Mouse (Mus musculus): ENCODE measurements around the gene Anapc2. TPM values are rescaled to one million over a fixed set of nuclear protein-coding genes. Genes with fewer than 3 reads are reported as not detected.
A peak's percentile ranks its signal among the peaks of the same experiment; 100 is the strongest.

The Anapc2 gene
- polyA plus RNA-seq, 1 experiment = 103 TPM

DNA sequence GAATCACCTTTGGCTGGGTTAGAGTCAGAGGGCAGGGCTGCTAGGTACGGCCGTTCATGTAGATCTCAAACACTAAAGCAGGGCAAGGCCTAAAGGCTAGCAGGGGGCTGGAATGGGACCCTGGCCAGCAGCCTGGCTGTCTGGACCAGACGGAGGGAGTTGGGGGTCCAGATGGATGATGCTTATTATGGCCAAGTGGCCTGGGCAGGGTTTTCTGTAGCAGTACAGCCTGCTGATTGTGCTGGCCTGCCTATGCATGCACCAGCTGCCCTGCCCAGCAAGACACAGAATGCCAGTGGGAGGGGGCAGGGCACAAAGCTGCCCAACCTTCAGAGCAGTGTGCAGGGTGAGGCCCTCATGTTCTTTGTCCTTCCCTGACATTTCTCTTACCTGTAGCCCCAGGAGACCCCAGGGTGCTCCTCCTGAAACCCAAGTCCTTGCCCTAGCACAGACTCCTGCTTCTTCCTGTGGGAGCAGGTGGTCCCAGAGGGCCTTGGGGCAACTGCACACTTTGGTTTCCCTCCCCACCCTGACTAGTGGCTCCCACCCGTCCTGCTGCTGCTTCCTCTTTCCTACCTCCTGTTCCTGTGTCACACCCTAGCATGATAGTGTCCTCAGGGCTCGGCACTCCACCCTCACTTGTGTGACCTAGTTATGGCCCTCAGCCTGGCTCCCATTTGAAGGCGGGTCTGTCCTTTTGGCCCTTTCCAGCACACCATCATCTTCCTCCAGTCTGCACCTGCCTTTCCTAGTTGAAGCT, 6.2 kb upstream of the Anapc2 start:
- TF ChIP-seq POLR2A (IDR thresholded peaks at IDR 0.05; ENCODE audit: borderline replicate concordance, insufficient read depth, low read length) (peak; percentile 34; the same call in 1 of the 2 replicates), CTCF (IDR thresholded peaks at IDR 0.05; ENCODE audit: borderline replicate concordance, insufficient read depth, low read depth, low read length) (no peak)
- peak; percentile 97 to 99 for DNase-seq
- WGBS = 4% methylated on average over 6 of the region's 6 CpGs
- H3K27ac ChIP-seq (ENCODE audit: insufficient read depth, low read length) = peak overlapping the region; percentile 96
- no peaks in the 10 kb centered on the region for H3K27me3 ChIP-seq (ENCODE audit: control insufficient read depth, insufficient read depth, low read length)
- peaks cover 35% of the 10 kb centered on the region for H3K4me1 ChIP-seq (ENCODE audit: control insufficient read depth, insufficient read depth, low read length)
- peak overlapping the region; percentile 91 for H3K4me3 ChIP-seq (replicated peaks; ENCODE audit: insufficient read depth, low read depth, low read length)

GRCm38 (mm10) chr2:25266720-25267119, 5.6 kb upstream of the Anapc2 start:
- peak overlapping the region; percentile 96 for H3K27ac ChIP-seq (ENCODE audit: insufficient read depth, low read length)
- 2% methylated on average over 2 of the region's 2 CpGs for WGBS
- peak overlapping the region; percentile 63 for H3K4me3 ChIP-seq (replicated peaks; ENCODE audit: insufficient read depth, low read depth, low read length)
- H3K27me3 ChIP-seq (ENCODE audit: control insufficient read depth, insufficient read depth, low read length) = no peaks in the 10 kb centered on the region
- DNase-seq = peak; percentile 80 to 81
- H3K4me1 ChIP-seq (ENCODE audit: control insufficient read depth, insufficient read depth, low read length) = peaks cover 38% of the 10 kb centered on the region
- TF ChIP-seq CTCF (IDR thresholded peaks at IDR 0.05; ENCODE audit: borderline replicate concordance, insufficient read depth, low read depth, low read length) (no peak), POLR2A (IDR thresholded peaks at IDR 0.05; ENCODE audit: borderline replicate concordance, insufficient read depth, low read length) (no peak)

DNA sequence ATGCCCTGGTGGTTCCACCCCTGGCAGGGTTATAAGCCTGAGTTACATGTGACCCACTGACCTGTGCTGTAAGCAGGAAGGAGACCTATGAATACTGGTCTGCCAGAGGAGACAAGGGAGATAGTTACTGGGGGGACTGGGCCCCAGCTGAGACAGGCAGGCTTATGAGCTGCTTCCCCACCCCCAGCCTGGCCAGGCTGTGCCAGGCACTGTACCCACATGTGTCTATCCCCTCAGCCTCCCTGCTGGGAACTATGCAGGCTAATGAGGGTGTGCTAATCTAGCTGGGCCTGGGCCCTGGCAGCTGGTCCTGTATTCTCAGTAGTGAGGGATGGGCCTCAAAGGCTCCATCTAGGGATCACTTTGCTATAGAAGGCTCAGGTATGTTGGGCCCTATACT, 5.0 kb upstream of the Anapc2 start:
- peak; percentile 51 to 59 for DNase-seq
- Histone ChIP-seq H3K4me1 (ENCODE audit: control insufficient read depth, insufficient read depth, low read length) (peaks cover 38% of the 10 kb centered on the region), H3K27me3 (ENCODE audit: control insufficient read depth, insufficient read depth, low read length) (no peaks in the 10 kb centered on the region), H3K27ac (ENCODE audit: insufficient read depth, low read length) (peak overlapping the region; percentile 96), H3K4me3 (replicated peaks; ENCODE audit: insufficient read depth, low read depth, low read length) (peak overlapping the region; percentile 63)
- TF ChIP-seq CTCF (IDR thresholded peaks at IDR 0.05; ENCODE audit: borderline replicate concordance, insufficient read depth, low read depth, low read length) (no peak), POLR2A (IDR thresholded peaks at IDR 0.05; ENCODE audit: borderline replicate concordance, insufficient read depth, low read length) (no peak)

GRCm38 (mm10) chr2:25267746-25268309, 4.5 kb upstream of the Anapc2 start:
- Histone ChIP-seq H3K27ac (ENCODE audit: insufficient read depth, low read length) (peak overlapping the region; percentile 96), H3K27me3 (ENCODE audit: control insufficient read depth, insufficient read depth, low read length) (no peaks in the 10 kb centered on the region), H3K4me3 (replicated peaks; ENCODE audit: insufficient read depth, low read depth, low read length) (peak overlapping the region; percentile 63), H3K4me1 (ENCODE audit: control insufficient read depth, insufficient read depth, low read length) (peaks cover 38% of the 10 kb centered on the region)
- 24% methylated on average over 4 of the region's 4 CpGs for WGBS
- TF ChIP-seq POLR2A (IDR thresholded peaks at IDR 0.05; ENCODE audit: borderline replicate concordance, insufficient read depth, low read length) (no peak), CTCF (IDR thresholded peaks at IDR 0.05; ENCODE audit: borderline replicate concordance, insufficient read depth, low read depth, low read length) (no peak)
- peak in 1 of 2 experiments; percentile 46 for DNase-seq

- TF ChIP-seq POLR2A (IDR thresholded peaks at IDR 0.05; ENCODE audit: borderline replicate concordance, insufficient read depth, low read length) = no peak
- no peak for TF ChIP-seq CTCF (IDR thresholded peaks at IDR 0.05; ENCODE audit: borderline replicate concordance, insufficient read depth, low read depth, low read length)
- Histone ChIP-seq H3K4me3 (replicated peaks; ENCODE audit: insufficient read depth, low read depth, low read length) (peak overlapping the region; percentile 83), H3K4me1 (ENCODE audit: control insufficient read depth, insufficient read depth, low read length) (peaks cover 34% of the 10 kb centered on the region), H3K27me3 (ENCODE audit: control insufficient read depth, insufficient read depth, low read length) (no peaks in the 10 kb centered on the region), H3K27ac (ENCODE audit: insufficient read depth, low read length) (no peak overlapping the region)
- DNase-seq = no peak
- WGBS = under 1% methylated on average over 29 of the region's 29 CpGs
Observed at GRCm38 (mm10) chr2:25272515-25272914, 237 bp downstream of the Anapc2 start.

DNA sequence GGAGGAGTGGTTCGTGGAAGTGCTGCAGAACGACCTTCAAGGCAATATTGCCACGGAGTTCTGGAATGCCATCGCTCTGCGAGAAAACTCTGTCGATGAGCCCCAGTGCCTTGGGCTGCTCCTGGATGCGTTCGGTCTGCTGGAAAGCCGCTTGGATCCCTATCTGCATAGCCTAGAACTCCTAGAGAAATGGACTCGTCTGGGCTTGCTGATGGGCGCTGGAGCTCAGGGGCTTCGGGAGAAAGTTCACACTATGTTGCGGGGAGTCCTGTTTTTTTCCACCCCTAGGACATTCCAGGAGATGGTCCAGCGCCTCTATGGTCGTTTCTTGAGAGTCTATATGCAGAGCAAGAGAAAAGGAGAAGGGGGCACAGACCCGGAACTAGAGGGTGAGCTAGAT, 732 bp downstream of the Anapc2 start:
- Histone ChIP-seq H3K4me1 (ENCODE audit: control insufficient read depth, insufficient read depth, low read length) (peaks cover 29% of the 10 kb centered on the region), H3K27me3 (ENCODE audit: control insufficient read depth, insufficient read depth, low read length) (no peaks in the 10 kb centered on the region), H3K27ac (ENCODE audit: insufficient read depth, low read length) (no peak overlapping the region), H3K4me3 (replicated peaks; ENCODE audit: insufficient read depth, low read depth, low read length) (peak overlapping the region; percentile 83)
- no peak for DNase-seq
- WGBS = 30% methylated on average over 16 of the region's 16 CpGs
- no peak for TF ChIP-seq CTCF (IDR thresholded peaks at IDR 0.05; ENCODE audit: borderline replicate concordance, insufficient read depth, low read depth, low read length)
- no peak for TF ChIP-seq POLR2A (IDR thresholded peaks at IDR 0.05; ENCODE audit: borderline replicate concordance, insufficient read depth, low read length)

GRCm38 (mm10) chr2:25278928-25279882, 6.9 kb downstream of the Anapc2 start:
- Histone ChIP-seq H3K27ac (ENCODE audit: insufficient read depth, low read length) (no peak overlapping the region), H3K4me1 (ENCODE audit: control insufficient read depth, insufficient read depth, low read length) (no peaks in the 10 kb centered on the region), H3K27me3 (ENCODE audit: control insufficient read depth, insufficient read depth, low read length) (no peaks in the 10 kb centered on the region), H3K4me3 (replicated peaks; ENCODE audit: insufficient read depth, low read depth, low read length) (no peak overlapping the region)
- peak; percentile 81 to 88 for DNase-seq
- TF ChIP-seq CTCF (IDR thresholded peaks at IDR 0.05; ENCODE audit: borderline replicate concordance, insufficient read depth, low read depth, low read length) = peak; percentile 85
- no peak for TF ChIP-seq POLR2A (IDR thresholded peaks at IDR 0.05; ENCODE audit: borderline replicate concordance, insufficient read depth, low read length)
- WGBS = 52% methylated on average over 13 of the region's 13 CpGs

All from cerebellum, adult 2 months (tissue).